Mouse (Mus musculus) adrenal gland, postnatal 25 days (tissue): ENCODE data around the gene Ikzf2. TPM values are rescaled to one million over a fixed set of nuclear protein-coding genes. Genes with fewer than 3 reads are reported as not detected.

Experiments used
- DNase-seq: peaks from one replicate; pipeline ENCODE4 v3.0.0; 2021; ENCODE audit warnings: mixed read lengths
- total RNA-seq: library from RNA; stranded (reverse); gene quantifications from 2 replicates; pipeline ENCODE4 v1.2.3, GENCODE M21; 2021

Ikzf2 gene
- total RNA-seq, 1 experiment from 2014 or later = 15.7 TPM

GRCm38 (mm10) chr1:69591328-69591801 lies 95.7 kb downstream of the Ikzf2 start:
- no peak for DNase-seq

- DNase-seq = peak; percentile 20
These were observed 101.5 kb downstream of the Ikzf2 start for GRCm38 (mm10) chr1:69585546-69585945.

- no peak for DNase-seq
These were observed 102.9 kb downstream of the Ikzf2 start for GRCm38 (mm10) chr1:69583932-69584659.

- no peak for DNase-seq
These were observed 108.1 kb downstream of the Ikzf2 start for GRCm38 (mm10) chr1:69578917-69579316.

DNA sequence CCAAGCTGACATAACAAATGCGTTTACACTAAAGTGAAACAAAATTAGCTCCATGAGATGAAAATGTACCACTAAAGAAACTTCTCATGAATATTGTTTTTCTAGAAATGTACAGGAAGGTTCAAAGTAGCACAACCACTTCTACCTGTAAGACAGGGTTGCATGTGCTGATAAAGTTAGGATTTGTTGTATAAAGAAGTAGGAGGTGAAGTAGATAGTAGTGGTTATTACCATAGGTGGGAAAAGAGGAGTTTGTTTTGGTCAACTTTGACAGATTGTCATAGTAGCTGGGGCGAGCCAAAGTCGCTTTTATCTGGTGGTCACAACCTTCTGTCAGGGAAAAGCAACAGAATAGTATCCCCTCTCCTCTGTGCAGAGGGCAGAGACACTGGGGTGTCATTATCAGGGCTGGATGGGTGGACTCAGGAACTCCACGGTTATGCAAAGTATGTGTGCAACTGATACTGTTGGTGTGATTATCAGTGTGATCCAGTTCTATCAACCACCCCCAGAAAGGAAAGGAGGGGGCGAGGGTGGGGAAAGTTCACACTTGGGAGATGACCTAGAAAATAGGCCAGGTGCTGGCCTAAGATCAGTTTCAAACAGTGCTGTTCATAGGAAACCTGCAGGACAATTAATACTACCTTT lies 127.5 kb downstream of the Ikzf2 start:
- DNase-seq = no peak

DNA sequence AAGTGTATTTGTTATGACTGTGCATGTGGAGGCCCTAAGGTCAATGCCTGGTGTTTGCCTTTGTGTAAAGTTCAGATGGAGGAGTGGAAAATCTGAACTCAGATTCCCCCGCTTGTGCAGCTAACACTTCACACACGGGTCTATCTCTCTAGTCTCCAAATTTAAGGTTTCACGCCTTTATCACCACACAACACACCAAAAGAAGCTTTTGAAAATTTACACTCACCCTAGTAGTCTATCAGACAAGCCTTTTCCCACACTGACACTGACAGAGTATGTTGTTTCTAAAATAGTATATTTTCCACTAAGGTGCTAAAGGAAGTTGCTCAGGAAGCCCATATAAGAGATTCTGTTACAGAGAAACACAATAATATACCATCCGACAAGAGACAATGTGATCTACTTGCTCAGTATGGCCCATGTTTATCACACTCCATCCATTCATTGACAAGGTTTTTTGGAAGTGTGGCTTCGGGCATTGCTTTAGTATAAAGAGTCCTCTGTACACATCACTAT lies 131.4 kb downstream of the Ikzf2 start:
- no peak for DNase-seq

DNA sequence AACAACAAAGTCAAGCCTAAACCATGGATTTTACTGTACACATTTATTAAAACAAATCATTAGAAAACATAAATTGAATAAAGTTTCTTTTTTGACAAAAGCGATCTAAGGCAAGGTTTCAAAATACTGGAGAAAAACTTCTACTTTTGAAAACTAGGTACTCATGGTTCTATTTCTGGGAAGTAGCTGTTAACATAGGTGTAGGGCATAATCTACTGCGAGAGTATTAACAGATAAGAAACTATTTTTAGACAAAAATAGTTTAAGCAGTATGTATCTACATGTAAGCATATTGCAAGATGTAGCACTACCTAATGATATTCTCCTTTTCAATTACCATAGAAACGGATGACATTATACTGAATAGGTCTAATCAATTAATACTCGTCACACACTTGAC lies 137.1 kb downstream of the Ikzf2 start:
- no peak for DNase-seq

- no peak for DNase-seq
These were observed 141.2 kb downstream of the Ikzf2 start for GRCm38 (mm10) chr1:69545885-69546253.

GRCm38 (mm10) chr1:69545217-69545884 lies 141.7 kb downstream of the Ikzf2 start:
- DNase-seq = no peak

DNA sequence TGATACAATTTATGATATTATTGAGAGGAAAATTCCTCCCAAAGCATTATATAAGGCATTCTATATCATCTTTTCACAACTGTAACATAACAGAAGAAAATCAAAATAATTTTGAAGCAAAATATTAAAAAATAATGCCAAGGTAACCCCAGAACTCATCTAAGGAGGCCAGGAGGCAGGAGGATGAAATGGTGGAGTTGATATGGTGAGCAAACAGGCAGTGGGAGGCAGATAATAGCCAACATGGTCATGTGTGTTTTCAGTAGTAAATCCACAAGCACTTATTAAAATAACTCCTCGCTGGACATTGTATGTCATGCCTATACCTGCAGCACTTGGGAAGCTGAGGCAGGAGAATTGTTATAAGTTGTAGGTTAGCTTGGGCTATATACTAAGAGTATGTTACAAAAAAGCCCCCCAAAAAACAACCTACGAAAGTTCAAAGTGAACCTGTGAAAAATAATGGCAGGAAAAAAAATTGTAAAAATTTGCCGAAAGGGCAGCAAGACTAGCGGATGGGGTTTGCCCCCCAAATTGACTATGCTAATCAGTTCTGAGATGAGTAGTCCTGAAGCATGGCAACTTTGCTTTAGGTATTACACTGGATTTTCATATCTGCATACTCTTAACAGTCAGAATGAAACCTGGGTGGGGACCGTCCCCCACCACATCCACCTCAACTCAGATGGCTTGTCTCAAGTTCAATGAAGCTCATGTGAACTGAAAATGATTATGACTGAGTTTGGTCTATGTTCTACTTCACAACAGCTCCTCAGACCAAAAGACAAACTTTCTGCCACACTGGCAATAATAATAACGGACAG lies 143.1 kb downstream of the Ikzf2 start:
- DNase-seq = no peak

DNA sequence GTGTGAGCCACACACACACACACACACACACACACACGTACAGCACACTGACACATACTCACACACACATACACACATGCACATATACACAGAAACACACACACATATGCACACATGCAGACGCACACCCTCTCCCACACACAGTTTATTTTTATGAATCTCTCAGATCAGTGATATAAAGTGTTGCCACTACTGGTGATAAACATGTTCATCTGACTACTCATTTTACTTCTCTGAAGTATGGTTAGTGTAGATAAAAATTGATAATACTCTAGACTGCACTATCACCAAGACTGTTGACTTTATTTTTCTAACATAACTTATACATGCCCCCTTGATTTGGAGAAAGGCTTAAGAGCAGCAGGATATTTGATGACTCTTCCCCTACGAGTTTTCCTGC lies 144.5 kb downstream of the Ikzf2 start:
- DNase-seq = no peak

- no peak for DNase-seq
These were observed 148.4 kb downstream of the Ikzf2 start for GRCm38 (mm10) chr1:69538663-69539062.

DNA sequence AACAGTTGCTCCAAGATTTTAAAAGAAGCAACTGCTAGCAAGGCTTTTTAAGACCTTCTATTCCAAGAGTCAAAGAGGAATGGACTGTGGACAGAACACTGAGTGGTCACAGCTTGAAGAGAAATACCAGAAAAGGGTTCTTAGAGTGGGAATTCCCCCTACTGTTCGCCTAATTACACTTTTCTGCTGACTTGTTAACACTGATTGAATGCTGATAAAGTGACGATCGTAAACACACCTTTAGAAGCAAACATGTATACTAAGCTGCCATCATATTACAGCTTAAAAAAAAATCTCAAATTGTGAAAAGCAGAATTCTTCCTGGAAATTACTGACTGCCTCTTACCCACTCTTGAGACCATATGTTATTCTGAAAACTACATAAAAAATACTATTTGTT lies 149.4 kb downstream of the Ikzf2 start:
- DNase-seq = no peak

- DNase-seq = no peak
These were observed 151.5 kb downstream of the Ikzf2 start for GRCm38 (mm10) chr1:69535507-69535906.

- no peak for DNase-seq
These were observed 154.0 kb downstream of the Ikzf2 start for GRCm38 (mm10) chr1:69533048-69533447.

- no peak for DNase-seq
These were observed 158.3 kb downstream of the Ikzf2 start for GRCm38 (mm10) chr1:69528696-69529095.

DNA sequence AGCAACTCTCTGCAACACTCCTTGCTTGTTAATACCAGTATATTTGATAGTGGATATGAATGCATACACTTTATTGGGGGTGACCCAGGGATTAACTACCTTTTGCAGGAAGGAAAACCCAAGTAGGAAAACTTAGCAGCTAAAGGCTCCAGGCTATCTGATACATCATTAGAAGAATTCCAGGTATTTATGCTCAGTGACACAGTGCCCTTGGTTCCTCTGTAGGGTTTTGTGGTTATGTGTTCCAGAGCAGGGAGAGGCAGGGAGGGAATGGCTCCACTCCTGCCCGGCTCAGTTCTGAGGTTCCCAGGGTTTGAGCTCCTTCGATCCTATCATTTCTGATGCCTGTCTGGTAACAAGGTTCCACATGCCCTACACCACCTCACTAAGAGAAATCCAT lies 165.4 kb downstream of the Ikzf2 start:
- no peak for DNase-seq

GRCm38 (mm10) chr1:69519356-69519755 lies 167.7 kb downstream of the Ikzf2 start:
- DNase-seq = no peak

DNA sequence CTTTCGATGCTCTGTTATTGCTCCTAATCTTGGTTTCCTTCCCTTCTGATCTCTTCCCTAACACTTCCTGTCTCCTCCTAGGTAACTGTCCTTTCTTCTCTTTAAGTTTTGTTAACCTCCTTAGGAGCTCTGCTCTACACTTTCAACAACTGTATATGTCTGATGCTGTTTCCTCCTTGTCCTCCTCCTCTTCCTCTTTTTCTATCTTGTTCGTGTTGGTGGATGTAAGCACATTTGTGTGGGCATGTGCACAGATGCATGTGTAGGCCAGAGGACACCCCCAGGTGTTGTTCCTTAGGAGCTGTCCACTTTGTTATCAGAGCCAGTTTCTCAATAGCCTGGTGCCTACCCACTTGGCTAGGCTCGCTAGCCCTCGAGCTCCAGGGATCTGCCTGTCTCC lies 169.0 kb downstream of the Ikzf2 start:
- DNase-seq = no peak

DNA sequence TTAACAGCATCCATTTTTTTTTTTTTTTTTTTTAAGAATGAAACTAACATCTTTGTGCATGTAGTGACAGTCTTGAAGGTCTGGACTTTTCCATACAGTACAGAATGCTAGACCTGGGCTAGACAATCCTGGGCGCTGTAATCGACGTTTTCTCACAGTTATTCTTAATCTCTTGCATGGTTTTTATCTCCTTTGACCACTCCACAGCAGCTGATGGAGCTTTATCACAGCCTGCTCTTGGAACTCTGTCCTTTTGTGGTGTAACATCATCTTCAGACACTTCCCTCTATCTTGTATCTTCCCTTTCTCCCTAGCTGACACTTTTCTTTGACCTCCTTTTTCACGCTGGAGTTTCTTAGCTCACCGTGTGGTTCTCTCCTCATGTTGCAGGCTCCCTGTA lies 170.9 kb downstream of the Ikzf2 start:
- no peak for DNase-seq

- DNase-seq = no peak
These were observed 173.3 kb downstream of the Ikzf2 start for GRCm38 (mm10) chr1:69513595-69514250.

GRCm38 (mm10) chr1:69508275-69508674 lies 178.8 kb downstream of the Ikzf2 start:
- DNase-seq = no peak
